Mouse (Mus musculus): ENCODE data around the gene Gm4869. TPM values are rescaled to one million over a fixed set of nuclear protein-coding genes. Genes with fewer than 3 reads are reported as not detected.

Gm4869 gene
- polyA plus RNA-seq (2015; fragmentation: Nextera tagmentation; extraction: Ambion mirVana): not detected in 2 replicates

DNA sequence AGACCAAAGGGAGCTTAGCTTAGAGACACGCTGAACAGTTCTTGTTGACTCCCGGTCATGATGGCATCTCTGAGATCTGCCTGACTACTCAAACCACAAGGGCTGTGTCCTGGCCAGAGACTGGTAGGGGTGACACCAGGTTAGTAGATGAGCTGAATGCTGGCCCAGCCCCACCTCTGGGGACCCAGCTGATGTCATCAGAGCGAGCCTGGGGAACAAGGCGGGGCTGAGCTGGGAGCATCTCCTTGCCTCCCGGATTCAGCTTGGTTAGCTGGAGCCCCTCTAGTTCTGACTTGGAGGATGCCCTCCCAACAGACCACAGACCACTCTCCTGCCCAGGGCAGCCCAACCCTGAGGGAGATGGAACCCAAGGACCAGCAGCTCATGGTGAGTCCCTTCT is at the start of gene Gm4869:
Gm4869 (plus strand) TSS at position 301 of the 400 bp plus-strand sequence.
- peaks cover 50% of the 10 kb centered on the region for H3K36me3 ChIP-seq
- H3K27me3 ChIP-seq (replicated peaks): no peaks in the 10 kb centered on the region
- H3K9ac ChIP-seq (replicated peaks): no peak within 1 kb of the TSS
- H3K4me3 ChIP-seq (replicated peaks): no peak within 1 kb of the TSS
- H3K4me1 ChIP-seq: no peaks in the 10 kb centered on the region
- no peak for ATAC-seq (ENCODE audit: low FRiP score)
- 90% methylated on average over 5 of the region's 5 CpGs for WGBS
- no peaks in the 10 kb centered on the region for H3K9me3 ChIP-seq (replicated peaks)
- no peak within 1 kb of the TSS for H3K4me2 ChIP-seq
- H3K27ac ChIP-seq (replicated peaks): no peak within 1 kb of the TSS

DNA sequence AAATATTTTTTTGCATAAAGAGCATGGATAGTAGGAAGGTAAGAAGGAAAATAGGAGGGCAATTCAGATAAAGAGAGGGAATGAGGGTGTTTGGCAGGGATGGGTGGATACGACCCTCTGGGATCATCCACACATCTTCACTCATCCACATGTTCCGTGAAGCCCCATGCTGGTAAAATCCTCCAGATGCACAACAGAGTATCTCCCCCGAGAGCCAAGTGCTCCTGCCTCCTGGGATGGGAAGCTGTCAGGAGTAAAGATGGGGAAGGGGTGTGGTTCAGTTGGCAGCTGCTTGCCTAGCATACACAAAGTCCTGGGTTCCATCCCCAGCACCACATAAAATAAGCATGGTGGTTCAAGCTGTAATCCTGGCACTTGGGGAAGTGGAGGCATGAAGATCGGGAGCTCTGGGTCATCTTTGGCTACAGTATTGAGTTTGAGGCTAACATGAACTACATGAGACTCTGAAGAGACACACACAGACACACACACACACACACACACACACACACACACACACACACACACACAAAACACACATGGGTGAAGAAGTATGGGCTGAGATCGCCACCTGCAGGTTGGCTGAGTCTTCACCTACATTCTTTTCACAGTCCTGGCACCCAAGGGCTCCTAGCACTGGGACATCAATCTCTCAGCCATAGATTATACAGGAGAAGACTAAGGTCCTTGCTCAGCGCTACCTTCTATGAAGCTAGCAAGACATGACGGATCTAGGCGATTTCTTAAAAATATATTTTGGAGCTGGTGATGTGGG is 49.1 kb upstream of the Gm4869 start:
- H3K4me2 ChIP-seq: no peak overlapping the region
- no peaks in the 10 kb centered on the region for H3K9me3 ChIP-seq (replicated peaks)
- H3K9ac ChIP-seq (replicated peaks): no peak overlapping the region

DNA sequence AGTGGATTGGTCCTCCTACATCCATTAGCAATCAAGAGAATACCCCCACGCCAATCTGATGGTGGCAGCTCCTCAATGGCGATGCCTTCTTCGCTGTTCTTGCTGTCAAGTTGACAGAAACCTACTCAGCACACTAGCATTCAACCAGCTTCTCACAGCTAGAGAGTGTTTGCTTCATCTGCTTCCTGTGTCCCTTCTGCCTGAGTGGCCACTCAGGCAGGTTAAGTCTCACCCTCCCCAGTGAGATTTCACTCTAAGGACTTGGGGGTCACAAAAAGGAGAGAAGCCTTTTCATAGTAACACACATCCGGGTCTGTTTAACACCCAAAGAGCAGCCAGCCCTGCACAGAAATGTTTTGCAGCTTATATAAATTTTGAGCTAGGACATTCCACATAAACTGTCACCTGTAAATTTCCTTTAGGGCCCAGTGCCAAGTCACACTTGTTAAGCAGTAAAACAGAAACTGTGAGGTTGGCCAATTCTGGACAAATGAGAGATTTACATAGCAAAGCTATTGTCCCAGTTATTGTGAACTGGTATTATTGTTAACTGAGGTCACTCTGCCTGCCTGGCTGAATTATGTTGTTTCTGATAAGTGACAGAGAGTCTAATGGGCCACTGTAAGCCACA is 42.7 kb upstream of the Gm4869 start:
- Histone ChIP-seq H3K36me3 (no peaks in the 10 kb centered on the region), H3K27ac (replicated peaks) (no peak overlapping the region), H3K4me3 (replicated peaks) (no peak overlapping the region), H3K4me1 (no peaks in the 10 kb centered on the region), H3K9me3 (replicated peaks) (no peaks in the 10 kb centered on the region), H3K9ac (replicated peaks) (no peak overlapping the region), H3K4me2 (no peak overlapping the region), H3K27me3 (replicated peaks) (no peaks in the 10 kb centered on the region)
- ATAC-seq (ENCODE audit: low FRiP score): no peak
- WGBS: 81% methylated on average over 4 of the region's 4 CpGs

More for the DNA sequence above, 49.1 kb upstream of the Gm4869 start:
- Histone ChIP-seq H3K27ac (replicated peaks) (no peak overlapping the region), H3K27me3 (replicated peaks) (no peaks in the 10 kb centered on the region), H3K4me3 (replicated peaks) (no peak overlapping the region), H3K4me1 (no peaks in the 10 kb centered on the region), H3K36me3 (no peaks in the 10 kb centered on the region)
- ATAC-seq (ENCODE audit: low FRiP score): no peak
- WGBS: 66% methylated on average over 8 of the region's 8 CpGs

DNA sequence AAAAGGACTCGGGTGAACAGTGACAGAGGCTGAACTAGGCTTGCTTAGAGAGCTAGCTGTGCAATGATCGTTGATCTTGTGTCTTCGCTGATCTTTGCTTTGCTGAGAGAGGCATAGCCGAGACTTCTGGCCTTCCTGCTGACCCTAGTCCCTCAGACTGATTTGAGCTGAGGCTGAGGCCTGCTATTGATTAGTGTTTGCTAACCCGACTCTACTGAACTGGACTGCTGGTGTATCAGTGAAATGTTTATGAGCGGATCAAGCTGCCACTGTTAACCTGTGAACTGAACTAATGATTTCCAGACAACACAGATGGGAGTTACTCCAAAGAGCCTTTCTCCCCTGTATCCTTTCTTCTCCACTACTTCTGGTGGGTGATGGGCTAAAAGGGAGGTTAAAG is 40.3 kb upstream of the Gm4869 start:
- 85% methylated on average over 6 of the region's 6 CpGs for WGBS
- Histone ChIP-seq H3K27ac (replicated peaks) (no peak overlapping the region), H3K9me3 (replicated peaks) (no peaks in the 10 kb centered on the region), H3K27me3 (replicated peaks) (no peaks in the 10 kb centered on the region), H3K36me3 (no peaks in the 10 kb centered on the region), H3K4me2 (no peak overlapping the region), H3K4me3 (replicated peaks) (no peak overlapping the region), H3K4me1 (no peaks in the 10 kb centered on the region), H3K9ac (replicated peaks) (no peak overlapping the region)
- ATAC-seq (ENCODE audit: low FRiP score): no peak

DNA sequence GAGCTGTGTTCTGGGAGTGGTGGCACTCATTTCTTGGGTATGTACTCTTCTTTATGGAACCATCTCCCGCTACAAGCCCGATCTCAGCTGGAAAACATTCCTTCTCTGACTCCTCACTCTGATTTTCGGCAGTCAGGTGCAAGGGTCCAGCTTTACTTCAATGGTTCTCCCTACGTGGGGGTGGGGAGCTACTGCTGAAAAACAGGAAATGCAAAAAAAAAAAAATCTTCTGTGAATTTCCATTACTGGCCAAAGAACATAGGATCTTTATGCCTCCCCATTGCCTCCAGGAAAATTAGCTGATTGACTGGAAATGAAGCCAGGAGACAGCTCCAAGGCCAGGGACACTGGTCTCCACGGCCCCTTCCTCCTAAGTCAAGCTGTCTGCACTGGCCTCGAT is 38.8 kb upstream of the Gm4869 start:
- no peak overlapping the region for H3K9ac ChIP-seq (replicated peaks)
- H3K4me2 ChIP-seq: no peak overlapping the region
- WGBS: 81% methylated on average over 6 of the region's 6 CpGs
- no peaks in the 10 kb centered on the region for H3K9me3 ChIP-seq (replicated peaks)
- no peaks in the 10 kb centered on the region for H3K36me3 ChIP-seq
- no peaks in the 10 kb centered on the region for H3K4me1 ChIP-seq
- ATAC-seq (ENCODE audit: low FRiP score): no peak
- no peaks in the 10 kb centered on the region for H3K27me3 ChIP-seq (replicated peaks)
- no peak overlapping the region for H3K4me3 ChIP-seq (replicated peaks)
- H3K27ac ChIP-seq (replicated peaks): no peak overlapping the region

DNA sequence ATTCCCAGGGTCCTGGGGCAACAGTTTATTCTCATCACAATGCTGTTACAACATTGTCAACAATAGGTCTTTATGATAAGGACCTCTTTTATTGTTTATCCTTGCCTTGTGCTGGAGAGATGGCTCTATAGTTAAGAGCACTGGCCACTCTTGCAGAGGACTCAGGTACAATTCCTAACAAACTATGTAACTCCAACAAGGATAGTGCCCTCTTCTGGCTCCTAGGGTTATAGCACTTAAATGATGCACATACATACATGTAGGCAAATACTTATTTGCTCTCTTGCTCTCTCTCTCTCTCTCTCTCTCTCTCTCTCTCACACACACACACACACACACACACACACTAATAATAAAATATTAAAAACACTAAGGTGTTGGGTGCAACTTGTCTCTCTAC is 36.6 kb upstream of the Gm4869 start:
- Histone ChIP-seq H3K4me1 (no peaks in the 10 kb centered on the region), H3K9ac (replicated peaks) (no peak overlapping the region), H3K4me2 (no peak overlapping the region), H3K27me3 (replicated peaks) (no peaks in the 10 kb centered on the region), H3K4me3 (replicated peaks) (no peak overlapping the region), H3K27ac (replicated peaks) (no peak overlapping the region), H3K9me3 (replicated peaks) (no peaks in the 10 kb centered on the region), H3K36me3 (no peaks in the 10 kb centered on the region)
- ATAC-seq (ENCODE audit: low FRiP score): no peak

DNA sequence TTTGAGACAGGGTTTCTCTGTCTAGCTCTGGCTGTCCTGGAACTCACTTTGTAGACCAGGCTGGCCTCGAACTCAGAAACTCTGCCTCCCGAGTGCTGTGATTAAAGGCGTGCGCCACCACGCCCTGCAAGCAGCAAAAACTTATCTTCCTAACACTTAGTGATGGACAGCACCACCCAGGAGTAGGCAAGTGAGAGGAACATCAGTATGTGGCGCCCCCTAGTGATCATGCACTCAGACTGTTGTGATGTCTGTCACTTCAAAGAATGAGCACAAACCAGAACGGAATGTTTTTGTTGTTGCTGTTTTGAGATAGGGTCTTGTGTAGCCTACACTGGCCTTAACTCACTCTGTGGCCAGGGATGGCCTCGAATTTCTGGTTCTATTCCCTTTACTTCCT is 34.1 kb upstream of the Gm4869 start:
- no peaks in the 10 kb centered on the region for H3K9me3 ChIP-seq (replicated peaks)
- 44% methylated on average over 8 of the region's 8 CpGs for WGBS
- ATAC-seq (ENCODE audit: low FRiP score): no peak

DNA sequence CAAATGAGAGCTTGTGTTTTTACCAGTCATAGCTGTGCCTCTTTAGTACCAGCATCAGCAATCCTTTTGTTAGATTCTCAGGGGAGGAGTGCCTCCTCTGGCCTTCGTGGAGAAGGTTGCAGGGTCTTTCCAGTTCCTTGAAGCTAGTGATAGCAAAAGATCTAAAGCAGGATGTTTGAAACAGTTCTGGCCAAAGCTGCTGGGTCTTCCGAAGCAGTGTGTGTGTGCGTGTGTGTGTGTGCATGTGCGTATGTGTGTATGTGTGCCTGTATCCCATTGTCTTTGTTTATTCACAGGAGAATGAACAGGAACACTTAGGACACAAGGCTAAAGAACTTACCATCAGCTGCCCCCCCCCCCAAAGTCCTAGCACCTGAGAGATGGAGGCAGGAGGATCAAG is 30.8 kb upstream of the Gm4869 start:
- no peaks in the 10 kb centered on the region for H3K9me3 ChIP-seq (replicated peaks)
- H3K27ac ChIP-seq (replicated peaks): no peak overlapping the region
- WGBS: 63% methylated on average over 4 of the region's 4 CpGs
- H3K36me3 ChIP-seq: no peaks in the 10 kb centered on the region
- peaks cover 7% of the 10 kb centered on the region for H3K4me1 ChIP-seq
- no peak overlapping the region for H3K4me2 ChIP-seq
- H3K9ac ChIP-seq (replicated peaks): no peak overlapping the region
- no peak for ATAC-seq (ENCODE audit: low FRiP score)
- no peak overlapping the region for H3K4me3 ChIP-seq (replicated peaks)
- H3K27me3 ChIP-seq (replicated peaks): no peaks in the 10 kb centered on the region

More for the DNA sequence above, 34.1 kb upstream of the Gm4869 start:
- Histone ChIP-seq H3K9ac (replicated peaks) (no peak overlapping the region), H3K4me3 (replicated peaks) (no peak overlapping the region), H3K27ac (replicated peaks) (no peak overlapping the region), H3K36me3 (no peaks in the 10 kb centered on the region), H3K27me3 (replicated peaks) (no peaks in the 10 kb centered on the region), H3K4me1 (no peaks in the 10 kb centered on the region), H3K4me2 (no peak overlapping the region)

DNA sequence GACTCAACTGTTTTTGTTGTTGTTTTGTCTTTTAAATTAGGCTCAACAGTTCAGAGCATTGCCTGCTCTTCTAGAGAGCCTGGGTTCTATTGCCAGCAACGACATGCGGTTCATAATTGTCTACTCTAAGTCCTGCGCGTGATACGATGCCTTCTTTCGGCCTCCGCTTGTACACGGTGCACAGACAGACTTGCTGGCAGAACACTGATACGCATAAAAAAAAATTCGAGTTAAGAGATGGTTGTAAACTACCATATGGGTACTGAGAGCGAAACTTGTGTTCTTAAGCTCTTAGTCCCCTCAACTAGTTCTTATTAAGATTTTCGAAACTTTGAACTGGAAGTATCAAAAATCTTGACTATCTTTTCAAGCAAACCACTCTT is 27.3 kb upstream of the Gm4869 start:
- H3K4me3 ChIP-seq (replicated peaks): peak overlapping the region; percentile 77
- H3K4me1 ChIP-seq: peaks cover 32% of the 10 kb centered on the region
- no peak; the same call in 1 of the 2 replicates for ATAC-seq (ENCODE audit: low FRiP score)
- H3K9me3 ChIP-seq (replicated peaks): no peaks in the 10 kb centered on the region
- peak overlapping the region; percentile 91 for H3K9ac ChIP-seq (replicated peaks)
- peak overlapping the region; percentile 76 for H3K4me2 ChIP-seq
- 0% methylated on average over 12 of the region's 12 CpGs for WGBS
- peak overlapping the region; percentile 96 for H3K27ac ChIP-seq (replicated peaks)
- no peaks in the 10 kb centered on the region for H3K27me3 ChIP-seq (replicated peaks)
- 0 out of 2 replicates have a peak, but pooled peaks cover 5% of the 10 kb centered on the region for H3K36me3 ChIP-seq

DNA sequence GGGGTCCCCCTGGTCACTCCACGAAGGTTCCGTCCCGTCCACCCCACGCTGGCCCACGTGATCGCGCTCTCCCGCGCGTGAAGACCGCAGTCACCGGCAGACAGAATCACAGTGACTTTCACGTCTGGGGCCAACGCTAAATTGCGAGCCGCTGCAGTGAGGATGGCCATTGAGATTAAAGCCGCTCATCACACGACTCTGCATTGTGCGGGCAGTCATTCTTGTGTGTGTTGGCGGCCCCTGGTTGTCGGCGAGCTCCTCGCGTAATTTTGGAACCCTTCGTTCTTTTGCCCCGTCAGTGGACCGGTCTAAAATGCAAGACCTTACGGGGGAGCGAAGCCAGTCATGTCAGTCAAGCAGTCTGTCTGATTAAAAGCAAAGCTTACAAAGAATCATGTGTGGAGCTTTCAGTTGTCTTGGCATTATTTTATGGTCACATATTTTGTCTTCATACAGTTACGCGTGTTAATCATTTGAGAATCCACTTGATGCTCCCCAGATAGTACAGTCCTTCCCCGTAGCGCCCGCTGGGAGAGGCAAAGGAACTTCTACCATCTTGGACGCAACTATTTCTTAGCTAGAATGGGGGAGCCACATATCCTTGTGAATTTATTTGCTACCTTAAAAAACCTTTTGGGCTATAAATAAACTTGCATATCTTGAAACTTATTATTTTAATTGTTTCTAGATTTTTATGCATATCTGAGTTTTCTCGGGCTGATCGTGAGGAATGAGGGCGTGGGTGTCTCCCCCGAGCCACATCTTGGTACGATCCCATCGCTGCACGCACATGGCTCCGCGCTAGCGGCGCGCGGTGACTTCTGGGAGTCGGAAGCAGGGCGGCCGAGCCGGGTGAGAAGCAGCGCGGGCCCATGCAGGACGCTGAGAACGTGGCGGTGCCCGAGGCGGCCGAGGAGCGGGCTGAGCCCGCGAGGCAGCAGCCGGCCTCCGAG is 26.7 kb upstream of the Gm4869 start, which contains the start of gene Eif3b:
Eif3b (plus strand) TSS at position 840 of the 953 bp plus-strand sequence.
- H3K9ac ChIP-seq (replicated peaks): peak within 1 kb of the TSS; percentile 91
- peak within 1 kb of the TSS; percentile 96 for H3K27ac ChIP-seq (replicated peaks)
- ATAC-seq (ENCODE audit: low FRiP score): peak; percentile 91
- H3K9me3 ChIP-seq (replicated peaks): no peaks in the 10 kb centered on the region
- H3K4me2 ChIP-seq: peak within 1 kb of the TSS; percentile 76
- WGBS: under 1% methylated on average over 65 of the region's 65 CpGs
- 0 out of 2 replicates have a peak, but pooled peaks cover 7% of the 10 kb centered on the region for H3K36me3 ChIP-seq
- peak within 1 kb of the TSS; percentile 77 for H3K4me3 ChIP-seq (replicated peaks)
- H3K27me3 ChIP-seq (replicated peaks): no peaks in the 10 kb centered on the region
- H3K4me1 ChIP-seq: peaks cover 32% of the 10 kb centered on the region

DNA sequence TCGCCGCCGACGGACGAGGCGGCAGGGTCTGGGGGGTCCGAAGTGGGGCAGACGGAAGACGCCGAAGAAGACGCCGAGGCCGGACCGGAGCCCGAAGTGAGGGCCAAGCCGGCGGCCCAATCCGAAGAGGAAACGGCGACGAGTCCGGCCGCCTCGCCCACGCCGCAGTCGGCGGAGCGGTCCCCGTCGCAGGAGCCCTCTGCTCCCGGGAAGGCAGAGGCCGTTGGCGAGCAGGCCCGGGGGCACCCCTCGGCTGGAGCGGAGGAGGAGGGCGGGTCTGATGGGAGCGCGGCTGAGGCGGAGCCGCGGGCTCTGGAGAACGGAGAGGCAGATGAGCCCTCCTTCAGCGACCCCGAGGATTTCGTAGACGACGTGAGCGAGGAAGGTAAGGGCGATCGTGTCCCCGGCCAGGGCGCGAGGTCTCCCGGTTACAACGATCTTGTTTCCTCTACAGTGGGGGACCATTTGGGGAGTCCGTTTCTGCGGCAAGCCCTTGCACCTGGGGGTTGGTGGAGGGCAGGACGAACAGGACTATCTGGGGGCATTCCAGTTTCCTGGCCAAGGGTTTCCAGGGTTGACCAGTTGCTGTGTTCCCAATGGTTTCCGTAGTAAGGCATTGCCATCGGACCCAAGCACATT is 25.9 kb upstream of the Gm4869 start:
- H3K4me1 ChIP-seq: peaks cover 32% of the 10 kb centered on the region
- peak overlapping the region; percentile 91 for H3K9ac ChIP-seq (replicated peaks)
- H3K27me3 ChIP-seq (replicated peaks): no peaks in the 10 kb centered on the region
- H3K36me3 ChIP-seq: 0 out of 2 replicates have a peak, but pooled peaks cover 7% of the 10 kb centered on the region
- under 1% methylated on average over 60 of the region's 62 CpGs for WGBS
- peak overlapping the region; percentile 76 for H3K4me2 ChIP-seq
- peak overlapping the region; percentile 96 for H3K27ac ChIP-seq (replicated peaks)
- ATAC-seq (ENCODE audit: low FRiP score): 0 out of 2 replicates have a peak, but pooled peaks have one; percentile 11
- H3K9me3 ChIP-seq (replicated peaks): no peaks in the 10 kb centered on the region
- peak overlapping the region; percentile 77 for H3K4me3 ChIP-seq (replicated peaks)

Data from neural tube, embryonic 15.5 days (tissue).